Mouse (Mus musculus): ENCODE data around the gene Dnajb2. TPM values are rescaled to one million over a fixed set of nuclear protein-coding genes. Genes with fewer than 3 reads are reported as not detected.

Dnajb2 gene
- polyA plus RNA-seq, 1 experiment from 2014 or later = 26.2 TPM

- no peak overlapping the region for H3K4me3 ChIP-seq (replicated peaks)
- WGBS = 57% methylated on average over 10 of the region's 10 CpGs
- no peaks in the 10 kb centered on the region for H3K9me3 ChIP-seq
- no peak for ATAC-seq
- H3K27me3 ChIP-seq (replicated peaks) = peaks cover 7% of the 10 kb centered on the region; the same call in 1 of the 2 replicates
- no peaks in the 10 kb centered on the region for H3K36me3 ChIP-seq
- H3K4me1 ChIP-seq (replicated peaks) = peaks cover 4% of the 10 kb centered on the region; the same call in 1 of the 2 replicates
- no peak overlapping the region for H3K4me2 ChIP-seq (replicated peaks)
- H3K27ac ChIP-seq = no peak overlapping the region
- no peak overlapping the region for H3K9ac ChIP-seq
Observed at GRCm38 (mm10) chr1:75255516-75256046, 19.4 kb downstream of the Dnajb2 start.

- no peaks in the 10 kb centered on the region; the same call in 1 of the 2 replicates for H3K4me1 ChIP-seq (replicated peaks)
- H3K27ac ChIP-seq = no peak overlapping the region
- no peaks in the 10 kb centered on the region for H3K36me3 ChIP-seq
- no peak overlapping the region for H3K4me2 ChIP-seq (replicated peaks)
- no peak overlapping the region for H3K9ac ChIP-seq
- ATAC-seq = no peak
- no peaks in the 10 kb centered on the region for H3K9me3 ChIP-seq
- no peak overlapping the region for H3K4me3 ChIP-seq (replicated peaks)
- H3K27me3 ChIP-seq (replicated peaks) = peaks cover 31% of the 10 kb centered on the region
Observed at GRCm38 (mm10) chr1:75261278-75261677, 25.1 kb downstream of the Dnajb2 start.

DNA sequence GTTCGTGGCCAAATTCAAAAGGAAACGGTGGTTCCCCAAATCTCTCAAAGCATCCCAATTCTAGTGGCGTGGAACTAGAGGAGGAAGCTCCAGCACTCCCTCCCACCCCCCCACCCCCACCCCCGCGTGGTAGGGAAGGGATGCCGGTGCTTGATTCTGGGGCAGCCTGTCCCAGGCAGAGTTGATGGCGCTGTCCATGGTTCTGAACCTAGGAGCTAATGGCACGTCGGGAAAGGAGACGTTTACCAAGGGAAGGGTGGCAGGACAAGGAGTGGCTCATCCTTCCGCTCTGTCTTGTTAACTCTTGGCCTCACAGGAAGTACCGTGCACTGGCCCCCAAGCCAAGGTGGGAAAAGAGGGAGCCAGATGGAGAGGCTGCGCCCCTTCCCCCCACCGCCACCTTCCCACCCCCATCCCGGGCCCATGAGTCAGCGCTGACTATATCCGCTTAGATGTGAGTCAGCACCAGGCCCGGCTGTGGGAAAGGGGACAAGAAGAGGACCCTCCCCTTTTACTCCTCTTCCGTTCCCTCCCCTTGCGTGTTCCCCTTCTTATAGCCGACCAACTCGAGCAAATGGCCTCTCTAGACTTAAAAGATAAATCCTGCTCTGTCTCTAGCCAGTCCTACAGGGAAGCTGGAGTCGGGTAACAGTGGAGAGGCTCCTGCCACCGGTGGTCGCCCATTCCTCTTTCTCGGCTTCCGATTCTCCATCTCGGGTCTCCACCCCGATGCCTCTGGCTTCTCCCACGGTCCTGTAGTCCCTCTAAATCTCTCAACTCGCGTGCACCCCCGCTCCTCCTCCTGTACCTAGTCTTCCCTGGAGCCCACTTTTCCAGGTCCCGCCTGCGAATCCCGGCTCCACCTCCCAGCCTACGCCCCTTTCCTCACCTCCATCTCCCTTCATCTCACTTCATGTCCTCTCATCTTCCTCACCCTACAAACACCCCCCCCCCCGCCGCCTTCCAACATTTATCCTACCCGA, 27.1 kb downstream of the Dnajb2 start:
- H3K9me3 ChIP-seq = no peaks in the 10 kb centered on the region
- peaks cover 29% of the 10 kb centered on the region for H3K27me3 ChIP-seq (replicated peaks)
- H3K27ac ChIP-seq = no peak overlapping the region
- H3K36me3 ChIP-seq = no peaks in the 10 kb centered on the region
- H3K4me3 ChIP-seq (replicated peaks) = 0 out of 2 replicates have a peak overlapping the region, but pooled peaks have one; percentile 22
- WGBS = 2% methylated on average over 40 of the region's 40 CpGs
- H3K9ac ChIP-seq = no peak overlapping the region
- H3K4me1 ChIP-seq (replicated peaks) = no peaks in the 10 kb centered on the region; the same call in 1 of the 2 replicates
- peak overlapping the region; percentile 33 for H3K4me2 ChIP-seq (replicated peaks)
- no peak for ATAC-seq

DNA sequence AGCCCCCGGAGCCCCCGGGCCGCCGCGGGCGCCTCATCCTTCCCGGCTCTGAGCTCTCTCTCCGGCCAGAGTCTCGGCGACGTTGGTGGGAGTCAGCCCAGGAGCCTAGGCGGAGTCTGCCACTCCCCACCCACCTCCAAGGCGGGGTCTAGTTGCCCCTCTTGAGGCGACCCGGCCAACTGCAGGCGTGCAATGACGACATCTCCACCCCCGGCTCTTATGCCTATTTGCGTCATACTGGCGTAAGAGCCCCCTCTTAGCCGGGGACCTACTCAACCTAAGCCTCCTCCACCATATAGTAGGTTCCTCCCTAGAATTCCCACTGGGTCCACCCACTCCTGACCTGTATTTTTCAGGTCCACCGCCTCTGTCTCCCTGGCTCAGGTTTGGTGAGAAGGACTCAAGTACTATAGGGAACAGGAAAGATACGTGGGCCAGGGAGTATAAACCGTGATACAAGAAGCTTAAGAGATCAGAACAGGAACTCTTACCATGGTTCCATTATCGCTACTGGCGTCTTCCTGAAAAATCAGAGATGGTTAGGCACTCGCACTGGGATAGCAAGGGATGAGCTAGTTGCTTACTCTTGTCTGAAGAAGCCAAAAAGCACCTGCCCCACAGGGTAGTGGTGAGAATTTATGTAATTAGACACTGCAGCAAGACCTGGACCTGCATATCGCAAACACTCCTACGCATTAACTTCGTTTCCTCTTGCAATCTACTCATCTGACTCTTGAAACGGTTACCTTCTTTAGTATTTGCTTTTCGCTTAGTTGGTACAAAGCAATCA, 28.1 kb downstream of the Dnajb2 start, which contains the start of gene Ptprn:
Ptprn (minus strand) TSS at position 412 of the 790 bp plus-strand sequence.
- Histone ChIP-seq H3K27ac (no peak within 1 kb of the TSS), H3K4me3 (replicated peaks) (peak within 1 kb of the TSS; percentile 22), H3K4me2 (replicated peaks) (peak within 1 kb of the TSS; percentile 33; the same call in 1 of the 2 replicates), H3K27me3 (replicated peaks) (peaks cover 31% of the 10 kb centered on the region), H3K9me3 (no peaks in the 10 kb centered on the region), H3K36me3 (no peaks in the 10 kb centered on the region), H3K9ac (no peak within 1 kb of the TSS), H3K4me1 (replicated peaks) (no peaks in the 10 kb centered on the region; the same call in 1 of the 2 replicates)
- ATAC-seq = no peak
- WGBS = 12% methylated on average over 32 of the region's 32 CpGs

GRCm38 (mm10) chr1:75277195-75278188, 41.3 kb downstream of the Dnajb2 start:
- Histone ChIP-seq H3K36me3 (no peaks in the 10 kb centered on the region), H3K4me1 (replicated peaks) (no peaks in the 10 kb centered on the region), H3K27me3 (replicated peaks) (peaks cover 15% of the 10 kb centered on the region), H3K9ac (no peak overlapping the region), H3K4me2 (replicated peaks) (no peak overlapping the region), H3K9me3 (no peaks in the 10 kb centered on the region), H3K27ac (no peak overlapping the region), H3K4me3 (replicated peaks) (no peak overlapping the region)
- no peak for ATAC-seq
- 6% methylated on average over 23 of the region's 23 CpGs for WGBS

- H3K4me1 ChIP-seq (replicated peaks) = no peaks in the 10 kb centered on the region
- no peaks in the 10 kb centered on the region for H3K36me3 ChIP-seq
- no peak within 1 kb of the TSS for H3K9ac ChIP-seq
- 10% methylated on average over 13 of the region's 13 CpGs for WGBS
- H3K4me3 ChIP-seq (replicated peaks) = no peak within 1 kb of the TSS
- H3K27me3 ChIP-seq (replicated peaks) = peaks cover 15% of the 10 kb centered on the region
- no peak within 1 kb of the TSS for H3K27ac ChIP-seq
- ATAC-seq = no peak
- no peaks in the 10 kb centered on the region for H3K9me3 ChIP-seq
- no peak within 1 kb of the TSS for H3K4me2 ChIP-seq (replicated peaks)
Observed at GRCm38 (mm10) chr1:75278228-75278627, 42.0 kb downstream of the Dnajb2 start, which contains the start of gene Resp18. Gene Resp18 (minus strand): TSS chr1:75278415.

DNA sequence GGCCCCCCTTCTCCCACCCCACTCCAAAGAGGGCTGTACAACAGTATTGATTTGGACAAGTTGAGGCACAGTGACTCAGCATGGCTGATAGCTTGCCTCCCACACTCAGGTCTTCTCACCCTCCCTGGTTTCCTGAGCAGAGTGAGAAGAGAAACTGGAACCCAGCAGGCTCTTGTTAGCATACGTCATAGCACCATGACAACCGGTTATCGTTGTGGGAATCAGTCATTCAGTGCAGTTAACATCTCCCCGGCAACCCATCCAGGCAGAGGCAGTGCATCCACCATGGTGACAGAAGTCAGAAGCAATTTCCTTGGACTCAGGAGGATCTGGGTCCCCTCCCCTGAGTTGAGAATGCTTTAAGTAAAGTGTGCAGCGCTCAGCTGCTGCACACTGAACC, 46.8 kb downstream of the Dnajb2 start:
- Histone ChIP-seq H3K4me2 (replicated peaks) (no peak overlapping the region), H3K4me3 (replicated peaks) (no peak overlapping the region), H3K9ac (no peak overlapping the region), H3K36me3 (no peaks in the 10 kb centered on the region), H3K27me3 (replicated peaks) (peaks cover 7% of the 10 kb centered on the region), H3K4me1 (replicated peaks) (no peaks in the 10 kb centered on the region), H3K9me3 (no peaks in the 10 kb centered on the region), H3K27ac (no peak overlapping the region)
- no peak for ATAC-seq
- 72% methylated on average over 5 of the region's 5 CpGs for WGBS

DNA sequence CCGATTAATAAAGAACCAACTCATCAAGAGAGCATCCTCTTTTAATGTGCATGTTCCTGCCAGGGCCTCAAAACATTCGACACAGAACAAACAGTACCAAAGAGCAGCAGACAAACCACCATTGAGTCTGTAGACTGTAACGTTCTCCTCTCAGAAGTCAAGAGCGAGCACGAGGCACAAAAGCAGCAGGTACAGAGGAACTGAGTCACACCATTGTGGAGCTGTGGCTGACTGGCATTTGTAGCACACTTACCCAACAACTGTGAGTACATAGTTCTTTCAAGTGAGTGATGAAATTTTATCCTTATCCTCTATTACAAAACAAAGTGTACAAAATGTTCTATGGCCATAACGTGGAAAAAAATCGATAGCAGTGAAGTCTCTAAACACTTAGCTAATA, 48.7 kb downstream of the Dnajb2 start:
- Histone ChIP-seq H3K4me2 (replicated peaks) (no peak overlapping the region), H3K27ac (no peak overlapping the region), H3K9ac (no peak overlapping the region), H3K36me3 (no peaks in the 10 kb centered on the region), H3K9me3 (no peaks in the 10 kb centered on the region), H3K27me3 (replicated peaks) (no peaks in the 10 kb centered on the region), H3K4me3 (replicated peaks) (no peak overlapping the region), H3K4me1 (replicated peaks) (no peaks in the 10 kb centered on the region)
- 85% methylated on average over 7 of the region's 7 CpGs for WGBS
- ATAC-seq = no peak

DNA sequence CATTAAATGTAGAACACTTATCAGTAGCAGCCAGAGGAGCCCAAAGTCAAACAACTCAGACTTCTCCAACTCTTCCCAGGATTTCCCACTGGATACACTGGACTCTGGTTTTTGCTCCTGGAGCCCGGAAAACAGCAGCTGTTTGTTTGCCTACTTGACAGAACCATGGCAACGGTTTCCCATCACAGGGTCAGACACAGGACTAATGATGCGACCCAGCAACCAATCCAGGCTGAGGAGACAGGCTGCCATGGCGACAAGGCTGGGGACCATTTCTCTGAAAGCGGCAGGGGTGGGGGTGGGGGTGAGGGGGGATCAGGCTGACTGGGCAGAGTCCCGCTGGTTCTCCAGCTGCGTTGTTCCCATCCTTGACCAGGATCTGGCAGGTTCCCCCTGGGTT, 53.2 kb downstream of the Dnajb2 start:
- 13% methylated on average over 7 of the region's 7 CpGs for WGBS
- Histone ChIP-seq H3K27ac (no peak overlapping the region), H3K4me1 (replicated peaks) (0 out of 2 replicates have a peak, but pooled peaks cover 7% of the 10 kb centered on the region), H3K4me3 (replicated peaks) (no peak overlapping the region), H3K9ac (no peak overlapping the region), H3K9me3 (no peaks in the 10 kb centered on the region), H3K27me3 (replicated peaks) (no peaks in the 10 kb centered on the region), H3K4me2 (replicated peaks) (no peak overlapping the region), H3K36me3 (no peaks in the 10 kb centered on the region)
- ATAC-seq = peak; percentile 31; the same call in 1 of the 2 replicates

- no peak overlapping the region for H3K9ac ChIP-seq
- H3K4me2 ChIP-seq (replicated peaks) = no peak overlapping the region
- 61% methylated on average over 8 of the region's 8 CpGs for WGBS
- H3K27ac ChIP-seq = no peak overlapping the region
- H3K4me1 ChIP-seq (replicated peaks) = 0 out of 2 replicates have a peak, but pooled peaks cover 7% of the 10 kb centered on the region
- no peaks in the 10 kb centered on the region for H3K36me3 ChIP-seq
- no peak overlapping the region for H3K4me3 ChIP-seq (replicated peaks)
- H3K27me3 ChIP-seq (replicated peaks) = no peaks in the 10 kb centered on the region
- ATAC-seq = no peak
- no peaks in the 10 kb centered on the region for H3K9me3 ChIP-seq
Observed at GRCm38 (mm10) chr1:75289888-75290431, 53.8 kb downstream of the Dnajb2 start.

DNA sequence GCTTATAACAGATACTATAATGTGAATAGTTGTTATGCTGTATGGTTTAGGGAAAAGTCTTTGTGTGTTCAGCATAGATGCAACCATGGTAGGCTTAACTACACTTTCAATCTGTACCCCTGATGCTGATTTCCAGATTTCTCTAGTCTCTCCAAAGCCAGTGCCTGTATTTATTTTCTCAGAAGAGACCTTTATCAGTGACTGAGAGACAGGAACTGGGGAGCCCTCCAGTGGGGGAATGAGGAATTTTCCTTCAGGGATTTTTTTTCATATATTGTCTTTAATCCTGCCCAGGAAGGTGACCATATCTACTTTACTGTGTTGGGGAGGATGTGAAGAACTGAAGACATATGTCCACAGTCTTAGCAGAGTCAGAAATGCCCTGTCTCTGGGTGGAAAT, 54.4 kb downstream of the Dnajb2 start:
- 0 out of 2 replicates have a peak, but pooled peaks cover 7% of the 10 kb centered on the region for H3K4me1 ChIP-seq (replicated peaks)
- no peak for ATAC-seq
- no peak overlapping the region for H3K9ac ChIP-seq
- H3K4me2 ChIP-seq (replicated peaks) = no peak overlapping the region
- no peaks in the 10 kb centered on the region for H3K27me3 ChIP-seq (replicated peaks)
- no peak overlapping the region for H3K27ac ChIP-seq
- H3K4me3 ChIP-seq (replicated peaks) = no peak overlapping the region
- H3K9me3 ChIP-seq = no peaks in the 10 kb centered on the region
- no peaks in the 10 kb centered on the region for H3K36me3 ChIP-seq

All from intestine, embryonic 15.5 days (tissue).